Mouse (Mus musculus) gastrocnemius, adult 18-20 months (tissue): ENCODE results near the gene C1s2. TPM values are rescaled to one million over a fixed set of nuclear protein-coding genes. Genes with fewer than 3 reads are reported as not detected.
A peak's percentile ranks its signal among the peaks of the same experiment; 100 is the strongest.
"Not testable (repeated sequence)": the region's sequence is repeated elsewhere in the genome, so short reads cannot be mapped to it uniquely, and the experiment has no call there.

Source experiments
- DNase-seq: peaks from one replicate; pipeline ENCODE4 v3.0.0; 2021; ENCODE audit warnings: low spot score
- long read RNA-seq, 2 experiments: library from polyadenylated mRNA; stranded (forward); transcript quantifications; one replicate each; pipeline ENCODE4 v2.0.0; 2021
- total RNA-seq, 2 experiments: library from RNA; stranded (reverse); gene quantifications; 2 replicates each; pipeline ENCODE4 v1.2.3; 2021

The C1s2 gene
- total RNA-seq: under 1 TPM; 0.48 to 0.76 TPM
- long read RNA-seq, experiment 1: 0 reads
- long read RNA-seq, experiment 2: 0 reads

DNA sequence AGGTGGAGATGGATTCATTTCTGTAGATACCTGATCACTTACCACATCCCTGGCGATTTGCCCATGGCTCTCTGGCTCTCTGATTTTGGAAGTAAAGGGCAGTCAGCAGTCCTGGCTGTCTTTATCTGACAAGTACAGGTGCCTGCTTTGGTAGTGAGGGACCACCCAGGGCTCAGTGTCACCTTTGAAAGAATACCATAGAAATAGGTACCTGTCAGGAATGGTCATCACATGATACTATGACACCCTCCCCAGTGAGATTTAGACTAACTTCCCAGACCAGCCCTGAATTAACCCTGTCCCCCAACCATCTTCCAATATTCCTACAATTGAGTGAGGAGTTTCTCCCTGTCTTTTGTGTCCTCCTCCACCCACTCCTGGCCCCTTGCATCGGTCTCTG is at the start of gene C1s2:
C1s2 (minus strand) TSS at position 101 of the 400 bp plus-strand sequence.
- not testable (repeated sequence) for DNase-seq

DNA sequence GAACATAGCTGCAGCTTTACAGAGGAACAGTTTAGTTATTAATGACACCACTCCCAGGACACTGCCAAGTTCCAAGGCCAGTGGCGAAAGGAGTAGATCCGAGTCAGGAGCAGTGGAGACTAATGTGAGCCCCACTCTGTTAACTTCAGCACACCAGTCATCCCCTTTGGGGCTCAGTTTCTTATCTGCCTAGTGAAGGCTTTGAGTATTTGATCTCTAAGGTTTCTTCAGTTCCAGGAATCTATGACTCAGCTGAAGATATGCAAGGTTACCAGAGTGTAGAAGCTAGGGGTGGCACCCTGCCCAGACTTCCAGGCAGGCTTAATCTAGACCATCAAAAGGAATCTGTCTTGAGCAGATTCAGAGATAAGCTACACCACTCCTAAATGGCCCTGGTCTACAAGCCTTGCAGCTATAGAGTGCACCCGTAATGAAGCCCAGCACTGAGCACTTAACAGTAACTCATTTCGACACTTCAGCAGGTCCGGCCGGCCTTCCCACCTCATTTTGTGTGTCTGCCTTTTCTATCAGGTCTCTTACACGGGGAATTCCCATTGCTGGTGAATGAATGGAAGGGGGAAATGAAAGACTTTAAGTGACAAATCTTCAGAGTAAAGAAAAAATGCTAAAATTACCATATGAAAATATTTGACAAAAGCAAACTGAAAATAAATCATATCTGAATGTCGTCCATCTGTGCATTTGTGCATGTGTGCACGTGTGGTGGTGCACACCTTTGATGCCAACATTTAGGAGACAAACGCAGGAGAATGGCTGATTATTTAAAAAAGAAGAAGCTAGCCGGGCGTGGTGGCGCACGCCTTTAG is 47.9 kb upstream of the C1s2 start:
- peak; percentile 32 for DNase-seq

DNA sequence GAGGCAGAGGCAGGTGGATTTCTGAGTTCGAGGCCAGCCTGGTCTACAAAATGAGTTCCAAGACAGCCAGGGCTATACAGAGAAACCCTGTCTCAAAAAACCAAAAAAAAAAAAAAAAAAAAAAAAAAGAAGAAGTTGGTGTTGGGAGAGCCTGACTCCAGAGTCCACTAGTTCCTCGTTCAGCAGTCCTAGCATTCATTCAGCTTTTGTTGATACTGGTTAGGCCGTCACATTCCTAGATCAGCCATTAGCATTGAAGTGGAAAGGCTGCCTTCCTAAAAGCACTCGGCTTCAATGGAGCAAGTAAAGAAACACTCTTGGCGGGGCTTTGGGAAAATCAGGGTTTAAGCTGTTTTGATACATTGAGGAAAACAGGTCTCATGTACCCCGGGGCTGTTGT is 46.4 kb upstream of the C1s2 start:
- not testable (repeated sequence) for DNase-seq

DNA sequence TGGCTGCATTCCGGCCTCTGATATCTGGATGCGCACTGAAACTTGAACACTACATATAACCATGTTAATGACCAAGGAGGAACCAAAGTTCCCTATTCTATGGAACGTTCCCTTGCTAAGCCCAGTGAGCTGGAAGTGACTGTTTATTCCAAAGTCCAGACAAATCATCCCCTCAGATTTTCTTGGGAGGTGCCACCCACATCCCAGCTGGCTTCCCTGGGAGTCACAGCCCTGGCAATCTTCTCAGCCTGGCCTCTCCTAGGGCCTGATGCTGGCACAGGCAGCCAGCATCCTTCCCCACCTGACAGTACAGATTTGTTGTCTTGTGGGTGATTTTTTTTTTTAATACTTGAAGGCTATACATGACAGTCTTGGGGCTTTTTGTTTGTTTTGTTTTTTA is 43.6 kb upstream of the C1s2 start:
- no peak for DNase-seq

DNA sequence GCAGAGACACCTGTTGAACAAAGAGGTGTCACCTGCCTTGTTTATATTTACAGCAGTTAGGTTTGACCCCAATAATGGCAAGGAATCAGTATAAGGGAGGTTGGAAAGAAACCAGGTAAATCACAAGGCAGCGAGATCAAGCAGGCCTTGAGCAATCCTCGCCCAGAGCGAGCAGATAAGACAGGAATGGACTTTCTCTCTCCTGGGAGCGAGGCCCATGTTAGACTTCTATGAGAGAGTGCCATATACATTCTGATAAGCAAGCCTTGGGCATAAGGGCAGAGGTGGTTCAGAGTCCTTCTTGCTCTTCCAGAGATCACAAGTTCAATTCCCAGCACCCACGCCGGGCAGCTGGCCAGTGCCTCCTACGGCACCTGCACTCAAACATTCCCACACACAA is 42.9 kb upstream of the C1s2 start:
- no peak for DNase-seq

DNA sequence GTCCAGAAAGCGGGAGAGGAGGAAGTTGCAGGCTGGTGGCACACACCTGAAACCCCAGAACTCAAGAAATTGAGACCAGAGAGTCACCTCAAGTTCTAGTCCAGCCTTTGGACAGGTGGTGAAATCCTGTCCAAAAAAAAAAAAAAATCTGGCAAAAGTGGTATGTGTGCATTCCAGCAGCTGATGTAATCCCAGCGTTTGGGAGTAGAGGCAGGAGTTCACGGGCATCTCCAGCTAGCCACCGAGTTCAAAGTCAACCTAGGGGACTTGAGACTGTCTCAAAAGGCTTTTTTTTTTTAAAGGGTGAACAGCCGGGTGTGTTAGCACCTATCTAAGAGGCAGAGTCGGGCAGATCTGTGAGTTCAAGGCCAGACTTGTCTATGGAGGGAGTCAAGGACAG is 40.3 kb upstream of the C1s2 start:
- no peak for DNase-seq

DNA sequence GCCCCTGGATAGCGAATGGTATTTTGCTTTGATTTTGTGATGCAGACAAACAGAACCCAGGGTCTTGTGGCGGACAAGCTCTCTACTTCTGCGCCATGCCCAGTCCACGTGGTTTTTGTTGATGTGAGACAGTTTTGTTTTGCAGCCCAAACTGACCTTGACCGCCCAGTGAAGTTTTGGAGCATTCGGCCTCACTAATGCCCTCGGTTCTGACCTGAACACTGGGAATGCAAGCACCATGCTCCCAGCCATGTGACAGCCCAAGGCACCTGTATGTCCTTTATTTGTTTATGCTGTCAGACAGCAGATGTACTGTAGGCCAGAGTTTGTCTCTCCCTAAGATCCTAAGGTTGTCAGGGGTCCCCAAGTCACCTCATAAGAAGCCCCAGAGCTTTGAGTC is 38.7 kb upstream of the C1s2 start:
- DNase-seq: no peak

DNA sequence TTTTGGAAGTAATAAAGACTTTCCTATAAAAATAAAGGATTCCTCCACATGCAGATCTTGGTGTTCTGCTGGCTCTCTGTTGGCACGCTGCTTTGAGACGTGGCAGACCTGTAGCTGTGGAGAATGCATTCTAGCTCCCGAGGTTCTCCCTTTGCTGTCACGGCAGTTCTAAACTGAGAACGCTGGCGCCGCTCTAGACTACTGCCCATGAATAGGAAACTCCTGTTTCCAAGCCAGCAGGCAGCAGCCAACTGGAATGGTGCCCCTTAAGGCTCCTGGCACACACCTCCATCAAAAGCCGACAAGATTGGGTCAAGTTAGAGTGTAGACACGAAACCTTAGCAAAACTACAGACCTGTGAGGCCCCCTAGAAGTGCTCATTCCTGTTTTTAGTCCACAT is 37.7 kb upstream of the C1s2 start:
- DNase-seq: peak; percentile 53

DNA sequence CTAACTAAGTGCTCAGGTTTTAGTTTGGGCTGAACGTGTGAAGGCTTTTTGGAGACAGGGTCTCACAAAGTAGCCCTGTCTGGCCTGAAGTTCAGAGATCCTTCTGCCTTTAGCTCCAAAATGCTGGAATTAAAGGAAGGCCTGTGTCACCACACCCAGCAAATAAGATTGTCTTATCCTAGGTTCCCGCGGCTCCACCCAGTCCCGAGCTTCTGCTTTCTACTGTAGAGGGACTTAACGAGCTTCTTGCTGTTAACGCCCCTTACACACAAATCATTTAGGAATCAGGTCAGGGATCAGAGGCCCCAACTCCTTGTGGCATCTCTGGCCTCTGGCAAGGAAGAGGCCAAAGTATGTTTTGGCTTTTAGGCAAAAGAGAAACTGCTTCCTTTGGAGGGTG is 36.2 kb upstream of the C1s2 start:
- DNase-seq: no peak

DNA sequence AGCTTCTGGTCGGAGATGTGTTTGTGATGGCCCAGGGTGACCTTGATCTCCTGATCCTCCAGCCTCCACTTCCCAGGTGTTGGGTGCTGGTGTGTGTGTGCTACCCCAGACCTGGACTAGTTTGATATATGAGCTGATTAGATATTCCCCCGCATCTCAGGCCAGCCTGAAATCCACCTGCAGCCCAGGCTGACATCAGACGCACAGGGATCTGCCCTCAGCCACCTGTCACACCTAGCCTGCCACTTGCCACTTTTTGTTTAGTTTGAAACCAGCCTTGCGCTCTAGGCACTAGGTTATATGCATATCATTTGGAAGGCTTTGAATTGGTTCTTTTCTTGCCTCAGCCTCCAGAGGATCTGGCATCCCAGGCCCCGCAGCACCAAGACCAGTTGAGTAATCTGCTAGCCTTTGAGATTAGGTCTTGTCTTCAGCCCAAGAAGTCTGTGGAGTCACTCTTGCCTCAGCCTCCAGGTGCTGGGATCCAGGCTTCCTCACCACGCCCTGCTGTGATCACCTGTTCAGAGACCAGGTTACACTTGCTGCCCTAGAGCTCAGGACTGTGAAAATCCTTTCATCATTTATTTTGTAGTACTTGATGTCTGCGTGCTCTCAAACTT is 34.5 kb upstream of the C1s2 start:
- no peak for DNase-seq

DNA sequence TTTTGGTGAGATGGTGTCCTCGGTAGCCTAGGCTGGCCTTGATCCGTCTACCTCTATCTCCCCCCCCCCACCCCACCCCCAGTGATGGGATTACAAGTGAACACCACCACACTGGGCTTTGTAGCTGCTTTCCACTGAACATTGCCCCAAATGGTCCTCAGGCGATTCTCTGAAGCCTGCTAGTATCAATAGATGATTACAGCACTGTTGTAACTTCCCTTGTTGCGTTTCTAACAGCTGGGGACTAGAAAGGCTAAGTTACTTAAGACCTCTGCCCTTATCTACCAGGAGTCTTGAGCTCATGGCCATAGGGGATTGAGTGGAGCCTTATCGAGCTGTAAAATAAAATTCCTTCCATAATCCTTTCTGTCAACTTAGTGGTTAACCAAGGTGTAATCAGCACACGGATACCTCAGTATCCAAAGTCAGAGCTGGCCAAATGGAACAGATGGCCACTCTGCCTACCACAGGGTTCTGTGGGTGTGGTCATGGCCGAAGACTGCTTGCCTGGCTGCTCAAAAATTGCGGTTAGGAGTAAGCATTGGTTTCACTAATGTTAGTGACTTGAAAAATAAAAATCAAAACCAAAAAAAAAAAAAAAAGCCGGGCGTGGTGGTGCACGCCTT is 33.5 kb upstream of the C1s2 start:
- DNase-seq: no peak

DNA sequence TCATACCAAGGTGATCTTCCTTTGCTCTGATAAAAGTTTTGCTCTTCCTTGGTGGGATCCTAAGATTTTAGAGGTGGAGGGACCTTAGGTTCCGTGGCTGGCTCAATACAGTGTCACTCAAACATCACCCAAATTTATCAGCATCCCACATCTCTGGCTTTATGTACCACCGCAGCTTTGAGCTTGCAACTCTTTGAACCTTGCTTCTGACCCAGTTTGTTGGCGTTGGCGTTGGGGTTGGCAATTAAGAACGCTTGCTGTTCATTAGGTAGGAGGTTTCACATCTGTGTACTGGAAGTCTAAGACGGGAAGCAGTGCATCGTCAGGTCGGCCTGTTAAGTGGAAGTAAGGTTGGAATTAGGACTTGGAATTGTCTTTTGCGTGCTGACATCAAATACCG is 29.1 kb upstream of the C1s2 start:
- DNase-seq: no peak

DNA sequence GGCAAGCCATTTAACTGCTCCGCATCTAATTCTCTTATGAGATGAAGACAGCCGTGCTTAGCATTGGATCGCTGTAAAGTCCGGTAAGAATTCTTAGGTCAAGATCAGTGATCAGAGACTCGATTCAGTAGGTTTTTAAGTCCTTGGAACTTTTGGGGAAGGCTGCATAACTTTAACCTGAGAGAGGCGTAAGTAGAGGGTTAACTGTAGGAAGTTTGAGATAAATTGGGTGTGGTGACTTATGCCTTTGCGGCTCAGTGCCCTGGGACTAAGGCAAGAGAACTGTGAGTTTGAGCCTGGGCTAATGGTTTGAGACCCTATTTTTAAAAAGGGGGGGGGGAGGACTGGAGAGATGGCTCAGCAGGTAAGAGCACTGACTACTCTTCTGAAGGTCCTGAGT is 28.4 kb upstream of the C1s2 start:
- DNase-seq: no peak

DNA sequence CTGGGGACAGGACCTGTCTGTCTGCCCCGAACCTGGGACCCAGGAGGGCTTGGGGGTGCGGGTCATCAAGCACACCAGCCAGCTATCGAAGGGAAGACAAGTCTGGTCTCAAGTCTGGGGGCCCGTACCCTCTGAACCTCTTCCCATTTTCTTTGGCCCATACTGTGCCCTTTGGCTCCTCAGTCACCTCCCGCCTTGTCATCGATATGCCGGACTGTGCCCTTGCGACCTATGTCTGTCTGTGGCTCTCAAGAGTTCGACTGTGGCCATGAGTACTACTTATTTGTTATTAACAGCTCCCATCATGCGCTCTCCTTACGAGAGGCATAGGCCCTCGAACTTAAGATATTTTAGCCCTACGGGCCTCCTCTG is 27.5 kb upstream of the C1s2 start:
- DNase-seq: no peak

DNA sequence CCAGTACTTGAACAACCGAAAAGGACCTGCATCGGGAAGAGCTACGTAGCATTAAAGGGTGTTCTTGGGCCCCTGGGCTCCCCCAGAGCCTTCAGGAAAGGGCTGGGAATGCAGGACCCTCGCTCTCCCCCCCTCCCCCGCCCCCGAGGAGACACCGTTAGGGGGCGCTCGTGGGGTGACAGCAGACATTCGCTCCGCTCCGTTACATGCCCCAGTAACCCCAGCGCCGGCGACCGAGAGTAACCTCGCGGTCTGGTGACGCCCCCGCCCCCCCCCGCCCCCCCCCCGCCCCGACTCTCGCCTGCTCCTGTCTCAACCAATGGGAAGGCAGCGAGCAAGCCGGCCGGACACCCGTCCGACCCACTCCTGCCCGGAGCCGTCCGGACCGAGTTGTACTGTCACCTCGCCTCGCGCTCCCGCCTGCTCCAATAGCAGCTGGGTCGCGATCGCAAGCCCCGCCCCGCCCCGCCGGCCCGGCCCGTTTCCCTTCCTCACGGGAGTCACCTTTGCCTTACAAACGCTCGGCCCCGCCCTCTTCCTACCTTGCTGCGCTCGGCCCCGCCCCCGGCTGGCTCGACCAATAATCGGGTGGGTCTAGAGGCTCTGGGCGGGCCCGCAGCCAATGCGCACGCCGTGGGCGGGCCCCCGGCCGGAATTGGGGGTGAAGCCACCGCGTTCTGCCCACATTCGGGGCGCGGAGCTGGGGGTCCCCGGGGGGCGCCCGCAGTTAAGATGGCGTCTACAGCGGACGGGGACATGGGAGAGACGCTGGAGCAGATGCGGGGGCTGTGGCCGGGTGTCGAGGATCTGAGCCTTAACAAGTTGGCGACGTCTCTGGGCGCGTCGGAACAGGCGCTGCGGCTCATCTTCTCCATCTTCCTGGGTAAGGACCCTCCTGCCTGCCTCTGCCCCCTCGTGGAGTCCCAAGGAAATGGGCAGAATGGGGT is 26.9 kb upstream of the C1s2 start, which contains the start of gene Lpcat3:
Lpcat3 (plus strand) TSS at position 551 of the 947 bp plus-strand sequence.
- DNase-seq: peak; percentile 98

DNA sequence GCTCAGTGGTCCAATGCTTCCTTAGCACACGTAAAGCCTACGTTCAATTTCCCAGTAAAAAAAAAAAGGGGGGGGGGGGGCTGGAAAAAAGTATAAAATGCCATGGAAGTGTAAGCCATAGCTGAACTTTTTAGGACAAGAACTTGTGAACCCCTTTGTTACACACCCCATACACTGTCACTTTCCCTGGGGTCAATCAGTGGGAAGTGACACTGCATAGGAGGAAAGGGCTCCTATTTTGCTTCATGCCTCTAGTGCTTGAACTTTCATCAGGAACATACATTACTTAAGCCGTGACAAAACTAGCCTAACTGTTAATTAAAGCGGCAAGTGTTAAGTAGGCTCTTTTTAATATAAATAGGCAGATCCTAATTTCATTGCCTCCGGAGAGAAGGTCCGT is 26.1 kb upstream of the C1s2 start:
- no peak for DNase-seq

DNA sequence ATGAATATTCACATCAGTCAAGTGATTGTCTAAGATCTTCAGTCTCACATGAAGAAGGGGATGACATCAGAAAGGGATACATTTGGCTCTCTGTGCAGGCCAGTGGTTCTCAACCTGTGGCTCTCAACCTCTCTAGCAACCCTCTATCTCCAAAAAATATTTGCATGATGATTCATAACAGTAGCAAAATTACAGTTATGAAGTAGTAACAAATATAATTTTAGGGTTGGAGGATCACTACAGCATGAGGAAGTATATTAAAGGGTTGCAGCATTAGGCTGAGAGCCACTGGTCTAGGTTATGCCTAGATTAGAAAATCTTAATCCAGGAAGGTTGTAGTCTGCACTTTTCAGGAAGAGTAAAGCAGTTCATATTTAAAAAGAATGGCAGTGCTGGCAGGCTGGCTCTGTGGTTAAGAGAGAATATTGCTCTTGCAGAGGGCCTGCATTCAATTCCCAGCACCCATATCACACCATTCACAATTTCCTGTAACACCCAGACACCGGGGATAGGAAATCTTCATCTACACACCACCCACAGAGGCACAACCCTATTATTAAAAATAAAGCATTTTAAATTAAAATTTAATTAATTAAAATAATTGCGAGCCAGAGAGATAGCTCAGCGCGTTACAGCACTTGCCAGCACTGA is 25.4 kb upstream of the C1s2 start:
- DNase-seq: no peak

DNA sequence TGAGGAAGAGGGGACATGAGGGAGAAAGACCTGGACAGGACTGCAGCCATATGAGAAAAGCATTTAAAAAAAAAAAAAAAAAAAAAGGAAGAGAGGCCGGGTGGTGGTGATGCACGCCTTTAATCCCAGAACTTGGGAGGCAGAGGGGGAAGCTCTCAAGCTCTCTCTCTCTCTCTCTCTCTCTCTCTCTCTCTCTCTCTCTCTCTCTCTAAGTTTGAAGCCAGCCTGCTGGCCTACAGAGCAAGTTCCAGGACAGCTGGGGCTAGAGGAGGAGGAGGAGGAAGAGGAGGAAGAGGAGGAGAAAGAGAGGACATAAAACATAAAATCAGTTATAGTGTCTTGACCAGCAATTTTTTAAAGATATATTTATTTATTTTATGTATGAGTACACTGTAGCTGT is 22.2 kb upstream of the C1s2 start:
- DNase-seq: no peak

DNA sequence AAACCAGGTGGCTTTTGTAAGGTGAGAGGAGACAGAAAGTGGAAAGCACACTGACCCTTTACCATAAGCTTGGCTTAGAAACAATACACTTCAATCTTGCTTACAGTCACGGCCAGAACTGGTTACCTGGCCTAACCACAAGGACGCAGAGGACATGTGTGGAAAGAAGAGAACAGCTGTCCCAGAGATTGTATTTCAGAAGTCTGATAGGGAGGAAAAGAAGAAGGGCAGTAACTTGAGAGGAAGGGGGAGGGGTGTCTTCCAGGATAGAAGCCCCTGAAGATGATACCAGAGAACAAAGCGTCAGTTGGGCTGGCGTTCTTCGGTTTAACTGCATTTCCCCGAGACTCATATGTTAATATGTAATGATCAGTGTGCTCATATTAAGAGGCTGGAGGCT is 20.0 kb upstream of the C1s2 start:
- no peak for DNase-seq

DNA sequence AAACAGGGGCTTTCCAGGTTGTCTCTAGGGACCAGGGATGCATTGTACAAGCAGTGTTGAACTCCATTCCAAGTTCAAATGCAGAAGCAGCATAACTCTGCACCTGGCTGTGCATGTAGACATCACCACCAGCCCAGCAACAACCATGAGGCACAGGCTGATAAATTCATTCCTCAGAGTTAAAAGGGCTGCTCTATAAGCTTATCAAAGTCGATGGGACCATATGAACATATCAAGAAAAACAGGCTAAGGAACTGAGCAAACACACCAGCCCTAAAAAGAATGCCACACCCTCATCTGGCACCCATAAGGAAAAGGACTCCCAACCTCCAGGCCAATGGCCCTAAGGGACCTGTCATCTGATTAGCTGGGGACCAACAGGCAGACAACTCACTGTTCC is 10.5 kb upstream of the C1s2 start:
- DNase-seq: no peak

DNA sequence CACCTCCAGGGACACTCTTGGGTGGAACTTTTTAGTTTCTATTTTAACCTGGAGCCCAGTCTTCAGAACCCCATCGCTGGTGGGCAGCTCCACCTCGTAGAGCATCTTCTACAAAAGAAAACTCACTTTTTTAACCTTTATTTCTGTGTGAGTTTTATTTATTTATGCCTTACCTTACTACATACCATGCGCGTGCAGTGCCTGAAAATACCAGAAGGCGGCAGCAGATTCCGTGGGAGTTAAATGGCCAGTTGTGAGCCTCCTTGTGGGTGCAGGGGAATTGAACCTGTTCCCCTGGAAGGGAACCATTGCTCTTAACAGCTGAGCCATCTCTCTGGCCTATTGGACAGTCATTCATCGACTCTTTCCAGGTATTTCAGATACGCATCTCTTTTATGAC is 5.1 kb upstream of the C1s2 start:
- peak; percentile 73 for DNase-seq
